In the genomic region with DNA sequence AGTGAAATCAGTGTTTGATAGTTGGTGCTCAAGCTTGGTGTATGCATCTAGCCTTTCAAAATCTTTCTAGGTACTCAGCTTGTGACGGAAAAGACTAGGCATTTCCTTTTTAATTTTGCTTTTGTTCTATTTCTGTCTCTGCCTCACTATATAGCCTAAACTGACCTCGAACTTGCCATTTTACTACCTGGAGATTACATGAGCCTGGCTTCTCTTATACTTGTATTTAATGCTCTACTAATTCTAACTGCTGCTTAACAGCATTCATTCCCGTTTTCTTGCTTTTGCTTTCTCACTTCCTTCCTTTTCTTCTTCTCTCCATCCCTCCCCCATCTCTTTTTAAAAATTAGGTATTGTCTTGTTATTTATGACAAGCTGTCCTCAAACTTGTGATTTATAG, we compare ENCODE assay signal across 21 mouse cellular contexts.
A peak's percentile ranks its signal among the peaks of the same experiment; 100 is the strongest.
DNase-seq lines count a peak whose midpoint lies in the region; ATAC-seq and TF ChIP-seq lines count a peak whose summit lies in the region.
"Had no signal": no experiment of that assay in that cellular context is flagged by ENCODE, and none has a peak within 500 bp of the region (broad histone marks: within the 10 kb centered on the region; RNA-seq: fewer than 3 reads in every experiment).

No protein-coding gene starts in this region.

- TF ChIP-seq POLR2A in CH12.LX (IDR thresholded peaks at IDR 0.05; ENCODE audit: low read depth, low read length): no peak

- peak overlapping the region; percentile 33 for H3K4me3 ChIP-seq in megakaryocyte, embryonic 14.5 days (replicated peaks)
- no peak overlapping the region for H3K4me3 ChIP-seq in midbrain, embryonic 11.5 days (ENCODE audit: low read depth, low read length)
- H3K4me3 ChIP-seq in midbrain, postnatal 0 days (ENCODE audit: low read depth, low read length): no peak overlapping the region
- peak overlapping the region in 2 of 3 experiments; percentile 26 to 35 for H3K4me3 ChIP-seq in CH12.LX (replicated peaks in 1 of 3; ENCODE audit: low read depth in 2 of 3, low read length in 2 of 3, poor library complexity in 1 of 3)

- no peak for TF ChIP-seq RAD21 in CH12.LX (IDR thresholded peaks at IDR 0.05; ENCODE audit: low read depth, low read length)

- WGBS in midbrain, embryonic 11.5 days: 90% methylated on average over 3 of the region's 3 CpGs
- WGBS in midbrain, postnatal 0 days: 93% methylated on average over 3 of the region's 3 CpGs

- no peak overlapping the region for H3K4me2 ChIP-seq in midbrain, embryonic 11.5 days
- no peak overlapping the region for H3K4me2 ChIP-seq in midbrain, postnatal 0 days (ENCODE audit: low read depth, low read length, poor library complexity, severe bottlenecking)
- peak overlapping the region; percentile 92 for H3K4me2 ChIP-seq in CH12.LX (ENCODE audit: insufficient read depth, low read depth, poor library complexity, severe bottlenecking)

- no peaks in the 10 kb centered on the region for H3K9me3 ChIP-seq in megakaryocyte, embryonic 14.5 days
- H3K9me3 ChIP-seq in midbrain, embryonic 11.5 days (ENCODE audit: control insufficient read depth, low read length): no peaks in the 10 kb centered on the region
- no peaks in the 10 kb centered on the region for H3K9me3 ChIP-seq in midbrain, postnatal 0 days (ENCODE audit: low read length)
- no peaks in the 10 kb centered on the region for H3K9me3 ChIP-seq in CH12.LX (replicated peaks; ENCODE audit: low read length)
- H3K9me3 ChIP-seq: G1E had no signal

- in situ Hi-C loops in CH12.LX (cut with MboI; ENCODE audit: low pct_ligation_motif_present, low pct_unique_long_range_greater_than_20kb, low sequenced_read_pairs): no loop called here

- ATAC-seq in megakaryocyte, adult 5-6 weeks (ENCODE audit: poor library complexity, severe bottlenecking): no peak
- no peak for ATAC-seq in midbrain, embryonic 11.5 days (ENCODE audit: low FRiP score)
- no peak for ATAC-seq in midbrain, postnatal 0 days (ENCODE audit: low FRiP score)
- ATAC-seq: activated CD4-positive, CD25-positive, alpha-beta regulatory T cell, adult 4 months; CD4-positive, CD25-positive, alpha-beta regulatory T cell, adult 4 months; Patski had no signal

- TF ChIP-seq EP300 in CH12.LX (IDR thresholded peaks at IDR 0.05; ENCODE audit: low read length): peak; percentile 66

- H3K36me3 ChIP-seq in megakaryocyte, embryonic 14.5 days (replicated peaks; ENCODE audit: low read length): peaks cover 6% of the 10 kb centered on the region
- H3K36me3 ChIP-seq in midbrain, embryonic 11.5 days (ENCODE audit: control insufficient read depth, insufficient read depth, low read length): no peaks in the 10 kb centered on the region
- no peaks in the 10 kb centered on the region for H3K36me3 ChIP-seq in midbrain, postnatal 0 days (ENCODE audit: insufficient read depth, low read length)
- no peaks in the 10 kb centered on the region for H3K36me3 ChIP-seq in CH12.LX (replicated peaks in 1 of 2; ENCODE audit: control insufficient read depth in 1 of 2, insufficient read depth in 1 of 2, low read length in 1 of 2)

- peaks cover 65% of the 10 kb centered on the region for H3K4me1 ChIP-seq in megakaryocyte, embryonic 14.5 days
- no peaks in the 10 kb centered on the region for H3K4me1 ChIP-seq in midbrain, embryonic 11.5 days (ENCODE audit: control insufficient read depth, insufficient read depth, low read length)
- no peaks in the 10 kb centered on the region for H3K4me1 ChIP-seq in midbrain, postnatal 0 days (ENCODE audit: insufficient read depth, low read length)
- peaks cover 3 to 60% of the 10 kb centered on the region in 2 experiments; a peak in 3 of 4 replicates for H3K4me1 ChIP-seq in CH12.LX (ENCODE audit: control insufficient read depth in 1 of 2, insufficient read depth in 2 of 2)

- H3K27me3 ChIP-seq in megakaryocyte, embryonic 14.5 days (replicated peaks): no peaks in the 10 kb centered on the region
- H3K27me3 ChIP-seq in midbrain, embryonic 11.5 days (ENCODE audit: control insufficient read depth, insufficient read depth, low read length): no peaks in the 10 kb centered on the region
- no peaks in the 10 kb centered on the region for H3K27me3 ChIP-seq in midbrain, postnatal 0 days (ENCODE audit: insufficient read depth, low read length)
- no peaks in the 10 kb centered on the region for H3K27me3 ChIP-seq in CH12.LX (replicated peaks)
- H3K27me3 ChIP-seq: Patski had no signal

- H3K27ac ChIP-seq in midbrain, embryonic 11.5 days (ENCODE audit: low read depth, low read length): no peak overlapping the region
- no peak overlapping the region for H3K27ac ChIP-seq in midbrain, postnatal 0 days (ENCODE audit: low read depth, low read length)
- peak overlapping the region; percentile 99 for H3K27ac ChIP-seq in CH12.LX (ENCODE audit: insufficient read depth, low read depth)

- peaks cover 36% of the 10 kb centered on the region for H3K79me2 ChIP-seq in CH12.LX (replicated peaks; ENCODE audit: control insufficient read depth, extremely low read depth, insufficient read depth, poor library complexity, severe bottlenecking)

- dilution Hi-C loops in CH12.LX (cut with MboI; ENCODE audit: extremely low pct_ligation_motif_present, extremely low pct_unique_long_range_greater_than_20kb, low sequenced_read_pairs): no loop called here

- peak; percentile 44 for DNase-seq in midbrain, embryonic 11.5 days (ENCODE audit: low spot score, missing footprints)
- no peak for DNase-seq in midbrain, postnatal 0 days (ENCODE audit: low spot score)
- DNase-seq in CH12.LX (ENCODE audit: extremely low read depth): no peak
- DNase-seq in right cerebral cortex, adult 18-20 months: no peak
- DNase-seq: adrenal gland, adult 2 months; adrenal gland, adult 8-10 months; adrenal gland, postnatal 10 days; adrenal gland, postnatal 14 days; adrenal gland, postnatal 25 days; adrenal gland, postnatal 36 days; B cell, adult 2 months; cerebellum, adult 11 months; cerebellum, adult 11-12 months; cerebellum, adult 18-20 months; cerebellum, adult 2 months had no signal

- H3K9ac ChIP-seq in midbrain, embryonic 11.5 days (ENCODE audit: low read length): no peak overlapping the region
- no peak overlapping the region for H3K9ac ChIP-seq in midbrain, postnatal 0 days (replicated peaks; ENCODE audit: low read length, poor library complexity, severe bottlenecking)
- H3K9ac ChIP-seq in CH12.LX (ENCODE audit: insufficient read depth, low read depth): peak overlapping the region; percentile 92

- no peak for TF ChIP-seq CTCF in midbrain, postnatal 0 days (IDR thresholded peaks at IDR 0.05)
- no peak for TF ChIP-seq CTCF in CH12.LX (conservative IDR thresholded peaks at IDR 0.05 in 1 of 2, IDR thresholded peaks at IDR 0.05 in 1 of 2; ENCODE audit: low read depth in 2 of 2, low read length in 2 of 2)

TF ChIP-seq in CH12.LX, 34 proteins besides CTCF, POLR2A, EP300 and RAD21:
- TF ChIP-seq MEF2A (IDR thresholded peaks at IDR 0.05; ENCODE audit: borderline replicate concordance, low read depth, low read length) (peak; percentile 74; the same call in 1 of the 2 replicates), TBP (conservative IDR thresholded peaks at IDR 0.05; ENCODE audit: low read depth, low read length) (peak; percentile 72), IRF4 (IDR thresholded peaks at IDR 0.05; ENCODE audit: low read depth, low read length) (0 out of 2 replicates have a peak, but pooled peaks have one; percentile 25), MAFK (IDR thresholded peaks at IDR 0.05; ENCODE audit: insufficient replicate concordance, low read length) (no peak), KAT2A (IDR thresholded peaks at IDR 0.05; ENCODE audit: insufficient replicate concordance, low read length) (no peak), CHD2 (IDR thresholded peaks at IDR 0.05; ENCODE audit: low read length) (no peak)
TF ChIP-seq in CH12.LX: peak in this region for 3.

Comparison
In these comparisons a context has a peak if more than half of its experiments do, and no peak if none do; other contexts are left out.
1. H3K4me3 ChIP-seq: peak in megakaryocyte, embryonic 14.5 days (single experiment) and CH12.LX (2 of 3); none in midbrain, embryonic 11.5 days (single experiment) and midbrain, postnatal 0 days (single experiment).